Mouse (Mus musculus): ENCODE measurements at regions not wholly inside any gene's neighbourhood (a gene's known extent, or its start where the extent isn't known, plus 50 kb on each side); places are given as distances from the start of the nearest gene placed in this dataset.
"Not testable (repeated sequence)": the region's sequence is repeated elsewhere in the genome, so short reads cannot be mapped to it uniquely, and the experiment has no call there.

DNA sequence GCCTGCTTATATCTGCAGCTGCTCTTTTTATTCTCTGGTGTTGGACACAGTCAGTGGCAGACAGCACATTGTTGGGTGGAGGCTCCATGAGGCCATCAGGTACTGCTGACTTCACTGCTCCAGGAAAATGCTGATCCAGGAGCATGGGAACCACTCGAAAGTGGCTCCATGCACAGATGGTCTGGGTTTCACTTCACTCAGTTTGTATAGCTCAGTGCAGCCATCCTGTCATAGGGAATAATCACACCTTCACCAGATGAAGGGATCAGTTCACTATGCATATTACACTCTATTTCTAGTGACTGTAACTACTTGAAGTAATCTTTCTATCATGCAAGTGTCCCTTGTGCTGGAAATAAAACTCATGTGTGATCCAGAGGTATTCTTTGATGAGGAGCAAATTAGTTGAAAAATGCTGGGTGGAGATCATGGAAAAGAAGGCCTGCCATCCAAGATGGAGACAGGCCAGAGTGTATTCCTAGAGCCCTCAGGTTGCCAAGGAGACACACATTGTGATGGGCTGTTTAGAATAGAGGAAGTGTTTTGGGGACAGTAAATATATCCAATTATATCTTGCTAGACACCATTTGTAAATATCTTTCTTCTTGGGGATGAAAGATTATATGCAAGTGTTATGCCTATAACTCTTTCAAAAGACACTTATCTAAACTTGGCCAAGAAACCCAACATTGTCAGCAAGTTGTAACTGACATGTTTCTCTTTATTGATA lies 103.7 kb upstream of the Arhgap42 start:
- no peak for DNase-seq (ENCODE audit: low read depth)

DNA sequence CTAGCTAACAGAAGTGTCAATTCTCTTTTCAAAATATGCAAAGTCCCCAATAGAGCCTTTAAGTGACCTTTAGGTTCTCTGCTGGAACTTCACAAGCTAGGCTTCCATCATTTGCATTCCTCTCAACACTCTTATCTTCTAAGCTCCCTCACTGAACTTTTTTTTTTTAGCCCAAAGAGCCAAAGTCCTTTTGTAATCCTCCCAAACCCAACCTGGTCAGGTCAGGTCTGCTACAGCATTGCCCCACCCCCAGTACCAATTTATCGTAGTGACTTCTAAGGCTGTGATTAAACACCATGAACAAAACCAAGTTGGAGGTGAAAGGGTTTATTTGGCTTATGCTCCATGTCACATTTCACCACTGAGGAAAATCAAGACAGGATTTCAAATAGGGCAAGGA lies 79.7 kb upstream of the Arhgap42 start:
- DNase-seq (ENCODE audit: low read depth) = no peak

GRCm38 (mm10) chr9:9316021-9316420 lies 77.1 kb upstream of the Arhgap42 start:
- DNase-seq (ENCODE audit: low read depth) = no peak

DNA sequence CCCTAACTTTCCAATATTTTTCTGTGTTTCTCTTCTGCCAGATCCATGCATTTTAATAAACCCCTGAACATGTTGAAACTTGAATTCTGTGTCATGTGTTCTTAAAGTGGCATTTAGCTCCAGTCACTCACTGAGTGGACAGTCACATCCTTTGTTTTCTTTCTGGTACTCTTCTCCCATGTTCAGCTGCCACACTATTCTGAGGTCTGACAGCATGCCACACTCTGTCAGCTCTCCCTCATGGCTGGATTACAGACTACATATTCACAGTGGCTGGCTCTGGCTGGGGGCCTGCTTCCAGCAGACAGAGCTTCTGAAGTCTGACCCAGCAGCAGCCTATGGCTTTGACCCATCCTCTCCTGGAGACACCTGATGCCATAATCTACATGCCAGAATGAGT lies 73.4 kb upstream of the Arhgap42 start:
- DNase-seq (ENCODE audit: low read depth) = no peak

DNA sequence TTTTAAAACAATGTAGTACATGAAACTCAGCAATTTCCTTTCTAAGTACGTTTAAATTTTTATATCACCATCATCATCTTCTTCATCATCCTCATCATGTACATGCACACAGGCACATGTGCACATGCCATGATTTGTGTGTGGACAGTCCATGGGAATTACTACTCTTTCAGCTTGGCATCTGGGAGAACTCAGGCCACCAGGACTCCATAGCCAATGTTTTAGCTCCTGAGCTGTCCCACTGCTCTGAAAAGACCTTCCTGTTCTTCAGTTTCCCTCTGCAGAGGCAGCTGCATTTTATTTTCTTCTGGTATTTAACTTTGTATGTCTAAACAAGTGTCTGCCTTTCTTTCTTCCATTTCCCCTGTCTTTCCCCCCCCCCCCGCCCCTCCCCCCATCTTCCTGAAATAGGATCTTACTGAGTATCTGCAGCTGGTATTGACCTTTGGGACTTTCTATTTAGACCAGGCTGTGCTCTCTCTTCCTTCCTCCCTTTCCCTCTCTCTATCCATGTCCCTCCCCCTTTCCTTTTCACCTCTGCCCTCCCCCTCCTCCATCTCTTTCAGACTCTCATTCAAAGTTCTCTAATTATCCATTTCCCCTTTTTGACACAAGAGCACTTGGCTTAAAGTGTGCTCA lies 72.8 kb upstream of the Arhgap42 start:
- DNase-seq (ENCODE audit: low read depth) = no peak

DNA sequence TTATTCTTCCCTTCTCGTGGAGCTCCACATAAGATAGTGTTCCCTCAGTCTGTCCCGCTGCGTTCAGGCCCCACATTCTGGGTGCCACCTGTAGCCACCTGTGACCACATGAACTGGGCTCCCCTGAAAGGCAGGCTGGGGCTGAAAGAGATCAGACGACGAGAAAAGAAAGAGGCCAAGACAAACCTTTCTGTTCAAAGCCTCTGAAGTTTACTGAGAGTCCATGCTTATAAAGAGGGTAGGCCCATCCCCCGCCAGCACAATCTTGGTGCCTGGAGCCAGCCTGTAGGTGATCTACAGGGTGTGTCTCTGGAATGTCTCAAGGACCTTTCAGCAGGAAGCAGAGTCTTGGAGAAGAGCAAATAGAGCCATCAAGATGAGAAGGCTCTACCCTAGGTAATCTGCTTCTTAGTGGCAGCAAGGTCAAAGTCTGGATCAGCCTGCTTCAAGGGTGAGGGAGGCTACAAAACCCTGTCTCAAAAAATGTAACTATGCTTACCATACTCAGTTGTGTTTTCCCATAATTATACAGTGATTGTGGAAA lies 72.2 kb upstream of the Arhgap42 start:
- DNase-seq (ENCODE audit: low read depth) = not testable (repeated sequence)

DNA sequence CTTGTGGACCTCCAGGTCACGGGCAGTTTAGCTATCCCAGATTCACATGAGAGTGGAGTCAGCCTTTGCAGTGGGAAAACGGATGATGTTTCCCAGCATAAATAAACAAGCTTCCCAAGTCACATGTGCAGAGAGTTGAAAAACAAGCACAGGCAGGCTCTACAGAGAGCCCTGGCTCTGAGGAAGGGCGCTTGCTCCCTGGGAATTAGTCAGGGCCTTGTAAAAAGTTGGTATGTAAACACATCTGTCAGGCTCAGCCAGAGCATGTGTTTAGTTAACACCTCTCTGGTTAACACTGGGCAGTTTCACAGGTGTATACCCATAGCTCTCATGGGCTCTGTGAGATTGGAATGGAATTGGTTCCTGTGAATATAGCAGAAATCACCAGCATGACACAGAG lies 51.9 kb upstream of the Arhgap42 start:
- DNase-seq (ENCODE audit: low read depth) = no peak

- DNase-seq (ENCODE audit: low read depth) = no peak
Observed at GRCm38 (mm10) chr9:9289570-9289969, 50.7 kb upstream of the Arhgap42 start.
